Mouse (Mus musculus) spleen, embryonic (tissue): ENCODE results near the gene 1700012B07Rik.

Source experiments
- CTCF ChIA-PET: fragments of 350-600 bp; sonication (Branson Sonifier 250); formaldehyde crosslinking; loops from one replicate; lab custom pipeline; 2022; lab: Charles Lee

1700012B07Rik gene

GRCm38 (mm10) chr11:109760063-109760462 lies 67.8 kb downstream of the 1700012B07Rik start:
- CTCF ChIA-PET = interaction anchor here (0.6 kb wide), 1 partner anchor 49 kb away, joined by 3 read pairs; no protein-coding TSS in a partner anchor

GRCm38 (mm10) chr11:109758616-109759215 lies 69.1 kb downstream of the 1700012B07Rik start:
- CTCF ChIA-PET = no interaction called here

GRCm38 (mm10) chr11:109754105-109754602 lies 73.7 kb downstream of the 1700012B07Rik start:
- CTCF ChIA-PET = no interaction called here

- CTCF ChIA-PET = no interaction called here
Measured at GRCm38 (mm10) chr11:109751636-109752603, 75.9 kb downstream of the 1700012B07Rik start.

GRCm38 (mm10) chr11:109745210-109745609 lies 82.6 kb downstream of the 1700012B07Rik start:
- CTCF ChIA-PET = no interaction called here

GRCm38 (mm10) chr11:109737967-109738366 lies 89.9 kb downstream of the 1700012B07Rik start:
- CTCF ChIA-PET = no interaction called here
